8 mouse cellular contexts compared by ENCODE assay signal in the genomic region with DNA sequence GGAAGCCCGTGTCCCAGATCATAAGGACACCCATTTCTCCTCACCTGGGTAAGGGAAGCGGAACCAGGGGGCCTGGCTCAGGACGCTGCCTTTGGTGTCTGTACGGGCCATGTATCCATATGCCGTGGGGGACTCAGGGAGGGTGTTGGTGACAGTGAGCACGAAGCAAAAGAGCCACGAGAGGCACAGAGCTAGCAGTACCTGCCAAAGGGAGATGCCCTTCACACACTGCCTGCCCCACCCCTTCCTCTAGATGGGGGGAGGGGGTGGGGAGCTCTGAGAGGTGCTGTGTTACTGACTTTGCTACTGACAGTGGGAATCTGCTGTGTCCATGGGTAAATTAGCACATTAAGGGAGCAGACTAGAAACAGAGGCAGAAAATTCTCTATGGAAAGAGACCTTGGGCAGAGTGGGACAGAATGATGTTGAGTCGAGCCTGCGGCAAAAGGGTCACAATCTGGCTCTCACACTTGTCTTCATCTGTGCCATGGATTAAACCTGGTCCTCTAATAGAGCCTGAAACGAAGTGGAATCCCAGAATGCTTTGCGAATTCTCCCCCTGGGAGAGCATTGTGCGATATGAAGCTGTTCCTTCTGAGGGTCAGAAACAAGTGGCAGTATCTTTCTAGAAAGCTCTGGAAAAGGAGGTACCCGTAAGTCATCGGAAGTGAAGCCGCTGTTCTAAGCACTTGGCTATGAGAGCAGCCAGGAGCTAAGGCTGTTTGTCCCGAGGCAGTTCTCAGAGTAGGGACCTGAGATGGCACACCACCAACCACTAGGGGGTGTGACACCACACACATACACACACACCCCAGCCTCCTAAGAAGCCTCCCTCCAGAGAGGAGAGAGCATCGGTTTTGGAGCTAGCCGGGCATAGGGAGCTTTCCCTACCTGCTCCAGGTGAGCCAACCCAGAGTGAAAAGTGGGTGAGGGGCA. TPM values are rescaled to one million over a fixed set of nuclear protein-coding genes. Genes with fewer than 3 reads are reported as not detected.
DNase-seq lines count a peak whose midpoint lies in the region; ATAC-seq and TF ChIP-seq lines count a peak whose summit lies in the region.

No protein-coding gene starts in this region.

- peaks cover 6% of the 10 kb centered on the region for H3K4me1 ChIP-seq in bone marrow, adult 2 months (ENCODE audit: control insufficient read depth, insufficient read depth, low read length)
- no peaks in the 10 kb centered on the region for H3K4me1 ChIP-seq in forebrain, postnatal 0 days (ENCODE audit: insufficient read depth)
- H3K4me1 ChIP-seq in kidney, embryonic 15.5 days: peaks cover 8% of the 10 kb centered on the region
- H3K4me1 ChIP-seq in stomach, embryonic 15.5 days: no peaks in the 10 kb centered on the region

- TF ChIP-seq CTCF in bone marrow, adult 2 months (IDR thresholded peaks at IDR 0.05; ENCODE audit: control insufficient read depth, insufficient read depth, low read length): peak; percentile 72
- peak; percentile 65 for TF ChIP-seq CTCF in forebrain, postnatal 0 days (IDR thresholded peaks at IDR 0.05; ENCODE audit: low read depth)

- peak overlapping the region; percentile 30 for H3K4me2 ChIP-seq in forebrain, postnatal 0 days (ENCODE audit: low read depth)
- peak overlapping the region; percentile 48 for H3K4me2 ChIP-seq in kidney, embryonic 15.5 days
- peak overlapping the region; percentile 29 for H3K4me2 ChIP-seq in stomach, embryonic 15.5 days

- H3K36me3 ChIP-seq in forebrain, postnatal 0 days (ENCODE audit: insufficient read depth): no peaks in the 10 kb centered on the region
- no peaks in the 10 kb centered on the region for H3K36me3 ChIP-seq in kidney, embryonic 15.5 days
- H3K36me3 ChIP-seq in stomach, embryonic 15.5 days: no peaks in the 10 kb centered on the region

- DNase-seq in heart, adult 11 months: peak; percentile 90
- no peak for DNase-seq in heart, postnatal 36 days
- DNase-seq in forebrain, postnatal 0 days: peak; percentile 33
- DNase-seq in lung, postnatal 36 days: peak; percentile 46
- no peak for DNase-seq in left cerebral cortex, adult 11 months (ENCODE audit: low spot score)

- no peaks in the 10 kb centered on the region for H3K9me3 ChIP-seq in forebrain, postnatal 0 days (ENCODE audit: low read length)
- no peaks in the 10 kb centered on the region for H3K9me3 ChIP-seq in kidney, embryonic 15.5 days (replicated peaks)
- no peaks in the 10 kb centered on the region for H3K9me3 ChIP-seq in stomach, embryonic 15.5 days

- peak; percentile 80 for ATAC-seq in forebrain, postnatal 0 days
- peak; percentile 80 for ATAC-seq in kidney, embryonic 15.5 days (replicated peaks; ENCODE audit: low FRiP score)
- peak; percentile 71; the same call in 1 of the 2 replicates for ATAC-seq in stomach, embryonic 15.5 days (ENCODE audit: insufficient read depth, low FRiP score, low read depth)

- H3K4me3 ChIP-seq in bone marrow, adult 2 months (replicated peaks; ENCODE audit: control insufficient read depth, low read depth, low read length): no peak overlapping the region
- no peak overlapping the region for H3K4me3 ChIP-seq in forebrain, postnatal 0 days (ENCODE audit: low read depth, low read length)
- H3K4me3 ChIP-seq in kidney, embryonic 15.5 days (replicated peaks): 0 out of 2 replicates have a peak overlapping the region, but pooled peaks have one; percentile 10
- H3K4me3 ChIP-seq in stomach, embryonic 15.5 days (replicated peaks): no peak overlapping the region

- 50% methylated on average over 18 of the region's 18 CpGs for WGBS in bone marrow, adult 2 months
- WGBS in forebrain, postnatal 0 days: 53% methylated on average over 18 of the region's 18 CpGs
- 54% methylated on average over 18 of the region's 18 CpGs for WGBS in kidney, embryonic 15.5 days
- WGBS in stomach, embryonic 15.5 days: 52% methylated on average over 18 of the region's 18 CpGs

- intact Hi-C loops in heart, postnatal 36 days (cut with DNase I): no loop called here

- no peak for TF ChIP-seq POLR2A in bone marrow, adult 2 months (IDR thresholded peaks at IDR 0.05; ENCODE audit: borderline replicate concordance, control insufficient read depth, low read depth, low read length)

- H3K27ac ChIP-seq in bone marrow, adult 2 months (ENCODE audit: control insufficient read depth, insufficient read depth, low read depth, low read length, poor library complexity): no peak overlapping the region
- no peak overlapping the region for H3K27ac ChIP-seq in forebrain, postnatal 0 days (ENCODE audit: low read depth, low read length)
- no peak overlapping the region for H3K27ac ChIP-seq in kidney, embryonic 15.5 days
- H3K27ac ChIP-seq in stomach, embryonic 15.5 days: no peak overlapping the region

- no peaks in the 10 kb centered on the region for H3K27me3 ChIP-seq in forebrain, postnatal 0 days (ENCODE audit: insufficient read depth, low read length)
- H3K27me3 ChIP-seq in kidney, embryonic 15.5 days: no peaks in the 10 kb centered on the region
- no peaks in the 10 kb centered on the region for H3K27me3 ChIP-seq in stomach, embryonic 15.5 days (replicated peaks)

- H3K9ac ChIP-seq in forebrain, postnatal 0 days: no peak overlapping the region
- H3K9ac ChIP-seq in kidney, embryonic 15.5 days: no peak overlapping the region
- no peak overlapping the region for H3K9ac ChIP-seq in stomach, embryonic 15.5 days

RNA-seq across cellular contexts. Expression of gene Slc23a4, which starts 33.0 kb away (rescaled TPM):
- 1 to 10 TPM in 1 of 2 experiments, under 1 TPM in 1; 0.27 to 1.2 TPM for total RNA-seq in heart, postnatal 36 days (2021)
- 0.70 TPM in 1 of 2 replicates, not detected in the other for polyA plus RNA-seq in bone marrow, adult 2 months (2011; ENCODE audit: insufficient read depth, insufficient read length, low replicate concordance, missing spikeins)
- 1.1 and 1.9 TPM in 2 replicates for total RNA-seq in forebrain, postnatal 0 days (2014; rRNA removed)
- polyA plus RNA-seq in forebrain, postnatal 0 days (2015; fragmentation: Nextera tagmentation; extraction: Ambion mirVana): 0.48 and 0.52 TPM in 2 replicates
- 0.25 and 0.26 TPM in 2 replicates for polyA plus RNA-seq in kidney, embryonic 15.5 days (2015; fragmentation: Nextera tagmentation; extraction: Ambion mirVana)
- polyA plus RNA-seq in stomach, embryonic 15.5 days (2015; fragmentation: Nextera tagmentation; extraction: Ambion mirVana): 4.0 and 4.2 TPM in 2 replicates

RNA-seq across cellular contexts. Expression of gene Stra8, which starts 35.2 kb away (rescaled TPM):
- not detected for total RNA-seq in heart, postnatal 36 days (2021)
- polyA plus RNA-seq in bone marrow, adult 2 months (2011; ENCODE audit: insufficient read depth, insufficient read length, low replicate concordance, missing spikeins): 1.4 TPM in 1 of 2 replicates, not detected in the other
- total RNA-seq in forebrain, postnatal 0 days (2014; rRNA removed): not detected in 2 replicates
- not detected in 2 replicates for polyA plus RNA-seq in forebrain, postnatal 0 days (2015; fragmentation: Nextera tagmentation; extraction: Ambion mirVana)
- not detected in 2 replicates for polyA plus RNA-seq in kidney, embryonic 15.5 days (2015; fragmentation: Nextera tagmentation; extraction: Ambion mirVana)
- polyA plus RNA-seq in stomach, embryonic 15.5 days (2015; fragmentation: Nextera tagmentation; extraction: Ambion mirVana): not detected in 2 replicates

RNA-seq across cellular contexts. Expression of gene Wdr91, which starts 44.5 kb away (rescaled TPM):
- 10 to 100 TPM; 11.4 to 15.5 TPM for total RNA-seq in heart, postnatal 36 days (2021)
- 17.1 and 27.6 TPM in 2 replicates for polyA plus RNA-seq in bone marrow, adult 2 months (2011; ENCODE audit: insufficient read depth, insufficient read length, low replicate concordance, missing spikeins)
- total RNA-seq in forebrain, postnatal 0 days (2014; rRNA removed): 28.4 and 37.3 TPM in 2 replicates
- polyA plus RNA-seq in forebrain, postnatal 0 days (2015; fragmentation: Nextera tagmentation; extraction: Ambion mirVana): 11.8 and 14.6 TPM in 2 replicates
- polyA plus RNA-seq in kidney, embryonic 15.5 days (2015; fragmentation: Nextera tagmentation; extraction: Ambion mirVana): 9.9 and 11.8 TPM in 2 replicates
- 9.0 and 9.1 TPM in 2 replicates for polyA plus RNA-seq in stomach, embryonic 15.5 days (2015; fragmentation: Nextera tagmentation; extraction: Ambion mirVana)

Comparison
In these comparisons a context has a peak if more than half of its experiments do, and no peak if none do; other contexts are left out.
1. DNase-seq: peak in heart, adult 11 months (single experiment), forebrain, postnatal 0 days (single experiment) and lung, postnatal 36 days (single experiment); none in heart, postnatal 36 days (0 of 2) and left cerebral cortex, adult 11 months (single experiment).
2. Peak in every context shown above with its lines, with median percentiles within 50 percentile points of each other: ATAC-seq and H3K4me2 ChIP-seq.